Mouse (Mus musculus): Measurements from ENCODE around the gene Gigyf1. TPM values are rescaled to one million over a fixed set of nuclear protein-coding genes. Genes with fewer than 3 reads are reported as not detected.

Gene Gigyf1
- polyA plus RNA-seq, 1 experiment from 2014 or later: 14.9 TPM

- Histone ChIP-seq H3K4me1 (replicated peaks) (peaks cover 24% of the 10 kb centered on the region), H3K36me3 (peaks cover 12% of the 10 kb centered on the region), H3K9me3 (no peaks in the 10 kb centered on the region), H3K27ac (peak within 1 kb of the TSS; percentile 97), H3K4me3 (peak within 1 kb of the TSS; percentile 69), H3K27me3 (ENCODE audit: insufficient read depth, poor library complexity, severe bottlenecking) (no peaks in the 10 kb centered on the region)
- 2% methylated on average over 64 of the region's 64 CpGs for WGBS
- DNase-seq (ENCODE audit: low spot score): peak; percentile 100
Observed at GRCm38 (mm10) chr5:137501709-137502666, 16.4 kb upstream of the Gigyf1 start, which contains the start of gene Pop7. Gene Pop7 (minus strand): TSS chr5:137502518.

DNA sequence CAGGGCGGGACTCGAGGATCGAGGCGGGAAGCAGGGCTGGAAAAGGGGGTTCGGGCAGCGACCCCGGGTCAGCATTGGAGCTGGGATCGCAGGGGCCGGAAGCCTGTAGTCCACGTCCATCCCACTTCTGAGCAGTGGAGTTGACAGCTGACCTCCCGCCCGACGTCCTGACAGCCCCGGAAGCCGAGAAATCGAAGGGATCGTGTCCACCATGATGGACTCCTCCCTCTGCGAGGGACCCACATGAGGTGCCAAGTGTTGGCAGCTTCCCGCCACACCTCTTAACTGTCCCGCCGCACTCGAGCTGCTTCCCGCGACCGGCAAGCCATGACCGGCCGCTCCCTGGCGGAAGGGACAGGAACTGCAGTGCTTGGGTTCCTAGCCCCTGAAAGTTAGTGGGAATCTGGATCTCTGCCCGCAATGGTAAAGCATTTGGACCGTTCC lies 15.7 kb upstream of the Gigyf1 start:
- Histone ChIP-seq H3K9me3 (no peaks in the 10 kb centered on the region), H3K27ac (peak overlapping the region; percentile 97), H3K4me3 (peak overlapping the region; percentile 69), H3K4me1 (replicated peaks) (peaks cover 24% of the 10 kb centered on the region), H3K27me3 (ENCODE audit: insufficient read depth, poor library complexity, severe bottlenecking) (no peaks in the 10 kb centered on the region), H3K36me3 (peaks cover 12% of the 10 kb centered on the region)
- WGBS: 0% methylated on average over 30 of the region's 30 CpGs
- DNase-seq (ENCODE audit: low spot score): peak; percentile 89

DNA sequence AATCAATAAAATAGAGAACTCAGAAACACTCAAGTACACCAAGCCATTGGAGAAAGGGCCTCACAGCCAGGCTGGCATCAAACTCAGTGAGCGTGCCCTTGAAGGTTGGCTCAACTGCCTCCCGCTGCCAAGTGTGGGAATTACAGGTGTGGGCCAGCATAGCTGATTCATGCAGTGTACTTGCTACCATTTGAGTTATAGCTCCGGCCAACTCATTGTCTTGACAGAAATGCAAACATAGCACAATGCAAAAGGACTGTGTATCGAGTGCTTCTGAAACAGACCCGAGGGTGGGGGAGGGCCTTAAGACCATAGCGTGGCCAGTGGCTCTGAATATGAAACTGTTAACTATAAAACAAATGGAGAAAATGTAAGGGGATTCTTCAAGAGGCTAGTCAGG lies 14.3 kb upstream of the Gigyf1 start:
- H3K27me3 ChIP-seq (ENCODE audit: insufficient read depth, poor library complexity, severe bottlenecking): no peaks in the 10 kb centered on the region
- no peak overlapping the region for H3K27ac ChIP-seq
- no peak for DNase-seq (ENCODE audit: low spot score)
- H3K9me3 ChIP-seq: no peaks in the 10 kb centered on the region
- H3K4me1 ChIP-seq (replicated peaks): peaks cover 24% of the 10 kb centered on the region
- peaks cover 12% of the 10 kb centered on the region for H3K36me3 ChIP-seq
- 88% methylated on average over 6 of the region's 6 CpGs for WGBS
- no peak overlapping the region for H3K4me3 ChIP-seq

- peaks cover 19% of the 10 kb centered on the region for H3K36me3 ChIP-seq
- peaks cover 43% of the 10 kb centered on the region for H3K4me1 ChIP-seq (replicated peaks)
- H3K27me3 ChIP-seq (ENCODE audit: insufficient read depth, poor library complexity, severe bottlenecking): no peaks in the 10 kb centered on the region
- peak overlapping the region; percentile 100 for H3K4me3 ChIP-seq
- WGBS: 2% methylated on average over 44 of the region's 52 CpGs
- H3K27ac ChIP-seq: peak overlapping the region; percentile 99
- no peaks in the 10 kb centered on the region for H3K9me3 ChIP-seq
- DNase-seq (ENCODE audit: low spot score): peak; percentile 88
Observed at GRCm38 (mm10) chr5:137510014-137510501, 8.3 kb upstream of the Gigyf1 start.

DNA sequence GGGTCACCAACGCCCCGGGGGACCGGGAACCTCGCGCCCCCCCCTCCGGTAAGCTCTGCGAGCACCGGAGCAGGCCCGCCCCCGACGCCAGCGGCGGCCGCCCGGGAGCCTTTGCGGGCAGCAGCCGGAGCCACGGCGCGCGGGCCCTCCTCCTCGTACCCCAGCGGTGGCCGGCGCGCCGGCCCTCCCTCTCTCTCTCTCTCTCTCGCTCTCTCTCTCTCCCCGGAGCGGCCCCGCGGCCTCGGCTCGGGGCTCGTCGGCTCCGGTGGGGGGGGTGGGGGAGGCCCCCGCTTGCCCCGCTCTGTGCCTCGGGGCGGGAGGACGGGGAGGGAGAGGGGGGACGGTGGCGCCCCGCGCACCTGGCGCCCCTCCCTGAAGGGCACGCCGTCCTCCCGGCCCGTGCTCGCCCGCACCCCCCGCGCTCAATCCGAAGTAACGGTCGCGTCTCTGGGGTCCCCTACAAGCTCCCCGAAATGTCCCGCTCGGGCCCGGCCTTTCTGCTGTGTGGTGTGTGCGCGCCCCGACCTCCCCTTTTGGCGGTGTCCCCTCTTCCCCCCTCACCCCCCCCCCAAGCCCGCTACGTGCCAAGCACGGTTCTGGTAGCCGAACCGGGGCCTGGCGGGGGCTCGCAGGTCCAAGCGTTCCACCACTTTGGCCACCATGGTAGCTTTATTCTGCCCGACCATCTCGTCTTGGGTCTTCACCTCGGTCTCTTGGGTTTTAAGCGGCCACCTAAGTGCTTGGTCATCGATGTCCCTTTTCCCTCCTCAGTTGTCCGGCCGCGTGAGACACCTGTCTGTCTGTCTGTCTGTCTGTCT lies 7.6 kb upstream of the Gigyf1 start:
- WGBS: under 1% methylated on average over 59 of the region's 83 CpGs
- peaks cover 49% of the 10 kb centered on the region for H3K4me1 ChIP-seq (replicated peaks)
- H3K27me3 ChIP-seq (ENCODE audit: insufficient read depth, poor library complexity, severe bottlenecking): no peaks in the 10 kb centered on the region
- peak overlapping the region; percentile 100 for H3K4me3 ChIP-seq
- no peak for DNase-seq (ENCODE audit: low spot score)
- H3K9me3 ChIP-seq: no peaks in the 10 kb centered on the region
- H3K27ac ChIP-seq: peak overlapping the region; percentile 99
- peaks cover 22% of the 10 kb centered on the region for H3K36me3 ChIP-seq

DNA sequence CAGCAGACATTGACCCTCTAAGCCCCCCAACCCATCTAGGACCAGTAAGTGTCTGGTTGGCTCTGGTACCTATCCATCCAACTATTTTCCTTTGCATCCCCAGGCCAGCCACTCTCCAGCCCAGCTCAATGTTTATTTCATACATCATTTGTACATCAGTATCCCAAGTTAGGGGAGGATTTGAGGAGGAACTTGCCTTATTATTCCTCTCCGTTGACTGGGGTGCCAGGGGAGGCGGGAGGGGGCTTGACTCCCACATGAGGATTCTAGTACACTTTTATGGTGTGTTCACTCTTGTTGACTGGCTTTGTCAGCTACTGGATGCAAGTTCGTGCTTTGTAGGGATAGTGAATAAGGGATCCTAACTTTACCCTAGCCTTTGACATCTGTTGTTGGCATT lies 6.6 kb upstream of the Gigyf1 start:
- Histone ChIP-seq H3K9me3 (no peaks in the 10 kb centered on the region), H3K4me1 (replicated peaks) (peaks cover 56% of the 10 kb centered on the region), H3K27me3 (ENCODE audit: insufficient read depth, poor library complexity, severe bottlenecking) (no peaks in the 10 kb centered on the region), H3K27ac (peak overlapping the region; percentile 99), H3K4me3 (peak overlapping the region; percentile 100), H3K36me3 (peaks cover 27% of the 10 kb centered on the region)
- DNase-seq (ENCODE audit: low spot score): no peak
- WGBS: 79% methylated on average over 3 of the region's 3 CpGs

GRCm38 (mm10) chr5:137512847-137513794 lies 5.2 kb upstream of the Gigyf1 start:
- Histone ChIP-seq H3K4me1 (replicated peaks) (peaks cover 61% of the 10 kb centered on the region), H3K4me3 (peak overlapping the region; percentile 29; the same call in 1 of the 2 replicates), H3K36me3 (peaks cover 41% of the 10 kb centered on the region), H3K27me3 (ENCODE audit: insufficient read depth, poor library complexity, severe bottlenecking) (no peaks in the 10 kb centered on the region), H3K27ac (peak overlapping the region; percentile 13; the same call in 1 of the 2 replicates), H3K9me3 (no peaks in the 10 kb centered on the region)
- peak; percentile 72 for DNase-seq (ENCODE audit: low spot score)
- WGBS: 81% methylated on average over 11 of the region's 11 CpGs

DNA sequence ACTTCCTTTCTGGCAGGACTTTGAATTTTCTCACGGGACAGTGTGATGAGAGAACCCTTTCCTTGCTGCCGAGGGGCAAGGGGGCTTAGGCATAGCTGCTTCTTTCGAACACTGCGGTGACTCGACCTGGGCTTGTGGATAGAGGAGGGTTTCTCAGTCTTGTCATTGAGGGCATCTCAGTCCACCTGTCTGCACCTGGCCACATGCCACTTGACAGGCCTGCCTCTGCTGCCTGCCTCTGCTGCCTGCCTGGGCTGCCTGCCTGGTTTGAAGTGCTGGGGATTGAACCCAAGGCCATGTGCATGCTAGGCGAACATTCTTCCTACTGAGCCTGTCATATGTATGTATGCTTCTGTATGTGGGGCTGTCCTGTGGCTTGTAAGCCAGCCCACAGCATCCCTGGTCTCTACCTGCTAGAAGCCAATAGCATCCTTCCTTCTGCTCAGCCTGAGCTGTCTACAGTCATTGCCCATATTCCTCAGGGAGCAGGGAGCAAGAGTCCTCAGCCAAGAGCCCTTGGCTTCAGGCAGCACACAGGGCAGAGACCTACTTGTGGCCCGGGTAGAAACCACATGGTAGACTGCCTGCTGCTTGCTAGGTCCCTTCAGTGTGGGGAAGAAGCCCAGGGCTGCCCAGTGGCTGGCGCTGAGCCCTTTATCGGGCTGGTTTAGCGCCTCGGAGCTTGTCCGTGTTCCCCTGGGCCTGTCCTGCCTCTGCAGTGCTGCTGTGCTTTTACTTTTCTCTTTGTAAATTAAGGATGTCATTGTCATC lies 4.2 kb upstream of the Gigyf1 start:
- H3K27me3 ChIP-seq (ENCODE audit: insufficient read depth, poor library complexity, severe bottlenecking): no peaks in the 10 kb centered on the region
- WGBS: 90% methylated on average over 12 of the region's 12 CpGs
- H3K27ac ChIP-seq: no peak overlapping the region
- H3K9me3 ChIP-seq: no peaks in the 10 kb centered on the region
- H3K4me3 ChIP-seq: peak overlapping the region; percentile 13
- H3K4me1 ChIP-seq (replicated peaks): peaks cover 61% of the 10 kb centered on the region
- peaks cover 51% of the 10 kb centered on the region for H3K36me3 ChIP-seq
- DNase-seq (ENCODE audit: low spot score): no peak

DNA sequence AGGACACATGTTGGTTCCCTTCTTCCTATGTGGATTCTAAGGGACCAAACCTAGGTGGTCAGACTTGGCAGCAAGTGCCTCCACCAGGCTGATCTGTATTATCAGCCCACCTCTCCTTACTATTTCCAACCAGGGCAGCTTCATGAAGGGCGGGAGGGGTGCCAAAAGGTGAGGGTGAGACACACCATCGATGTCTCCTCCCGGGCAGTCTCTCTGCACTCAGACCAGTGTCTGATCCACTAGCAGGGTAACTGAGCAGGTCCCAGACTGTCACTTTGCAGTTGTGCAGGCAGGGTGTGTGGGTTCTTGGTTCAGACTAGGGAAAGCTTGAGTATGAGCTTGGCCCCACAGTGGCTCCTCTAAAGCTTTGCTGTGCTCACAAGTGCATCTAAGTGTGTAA lies 3.5 kb upstream of the Gigyf1 start:
- Histone ChIP-seq H3K4me1 (replicated peaks) (peaks cover 61% of the 10 kb centered on the region), H3K36me3 (peaks cover 58% of the 10 kb centered on the region), H3K9me3 (no peaks in the 10 kb centered on the region), H3K27ac (no peak overlapping the region), H3K4me3 (no peak overlapping the region), H3K27me3 (ENCODE audit: insufficient read depth, poor library complexity, severe bottlenecking) (no peaks in the 10 kb centered on the region)
- 87% methylated on average over 3 of the region's 3 CpGs for WGBS
- DNase-seq (ENCODE audit: low spot score): no peak

GRCm38 (mm10) chr5:137519691-137520550 lies 1.6 kb downstream of the Gigyf1 start:
- H3K4me1 ChIP-seq (replicated peaks): peaks cover 23% of the 10 kb centered on the region
- peaks cover 91% of the 10 kb centered on the region for H3K36me3 ChIP-seq
- no peak overlapping the region for H3K4me3 ChIP-seq
- 92% methylated on average over 27 of the region's 27 CpGs for WGBS
- H3K27ac ChIP-seq: no peak overlapping the region
- no peak for DNase-seq (ENCODE audit: low spot score)
- H3K27me3 ChIP-seq (ENCODE audit: insufficient read depth, poor library complexity, severe bottlenecking): no peaks in the 10 kb centered on the region
- no peaks in the 10 kb centered on the region for H3K9me3 ChIP-seq

Measured in hindbrain, embryonic 10.5 days (tissue).